Mouse (Mus musculus): Measurements from ENCODE around the gene Olfr1179.
"Not testable (repeated sequence)": the region's sequence is repeated elsewhere in the genome, so short reads cannot be mapped to it uniquely, and the experiment has no call there.

The Olfr1179 gene

GRCm38 (mm10) chr2:88406353-88406752 lies at the start of gene Olfr1179:
Gene Olfr1179 (minus strand): TSS chr2:88406453.
- DNase-seq, result no peak

- not testable (repeated sequence) for DNase-seq
Measured at GRCm38 (mm10) chr2:88454567-88454966, 48.3 kb upstream of the Olfr1179 start, which contains the start of gene Olfr1183. Gene Olfr1183 (plus strand): TSS chr2:88454867.

- DNase-seq, result no peak
Measured at GRCm38 (mm10) chr2:88449031-88449430, 42.8 kb upstream of the Olfr1179 start, which contains the start of gene Gm13757. Gene Gm13757 (minus strand): TSS chr2:88449131.

GRCm38 (mm10) chr2:88426071-88426470 lies 19.8 kb upstream of the Olfr1179 start, which contains the start of gene Olfr1181:
Gene Olfr1181 (minus strand): TSS chr2:88426171.
- DNase-seq, result no peak

GRCm38 (mm10) chr2:88419051-88419450 lies 12.8 kb upstream of the Olfr1179 start, which contains the start of gene Olfr1180:
Gene Olfr1180 (minus strand): TSS chr2:88419151.
- no peak for DNase-seq

GRCm38 (mm10) chr2:88386762-88387161 lies 19.5 kb downstream of the Olfr1179 start, which contains the start of gene Olfr1178:
Gene Olfr1178 (plus strand): TSS chr2:88387062.
- no peak for DNase-seq

- no peak for DNase-seq
Measured at GRCm38 (mm10) chr2:88356304-88356703, 49.9 kb downstream of the Olfr1179 start.

All from lung, postnatal 36 days (tissue).